Mouse (Mus musculus) kidney, adult 8-10 months (tissue): Measurements from ENCODE around the gene Ddx23.

Experiments used
- DNase-seq, 2 experiments: peaks; one replicate each; pipeline ENCODE4 v3.0.0; 2022

Ddx23 gene

GRCm38 (mm10) chr15:98606051-98606536 is 56.6 kb downstream of the Ddx23 start:
- DNase-seq: no peak

DNA sequence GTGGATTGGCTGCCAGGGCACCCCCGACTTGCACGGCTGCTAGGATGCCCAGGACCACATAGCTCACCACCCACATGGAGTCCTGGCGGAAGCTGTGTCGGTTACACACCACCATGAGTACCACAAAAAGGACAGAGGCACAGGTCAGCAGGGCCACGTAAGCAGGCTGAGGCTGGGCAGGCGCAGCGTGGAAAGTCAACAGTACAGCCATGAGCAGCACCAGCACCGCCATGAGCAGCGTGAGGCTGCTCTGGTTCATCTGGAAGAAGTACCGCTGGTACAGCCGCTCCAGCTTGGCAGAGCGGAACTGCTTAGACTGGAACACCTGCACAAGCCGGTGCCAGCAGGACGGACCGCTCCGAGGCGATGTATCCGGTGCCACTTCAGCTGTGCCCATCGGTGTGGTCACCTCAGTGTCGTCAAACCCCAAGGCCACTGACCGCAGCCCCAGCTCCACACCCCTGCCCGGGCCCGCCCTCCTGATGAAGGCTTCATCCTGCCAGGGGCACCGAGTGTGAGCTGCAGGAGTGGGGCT is 58.6 kb downstream of the Ddx23 start:
- no peak for DNase-seq

- DNase-seq: no peak
Measured at GRCm38 (mm10) chr15:98602921-98603458, 59.7 kb downstream of the Ddx23 start.

- no peak for DNase-seq
Measured at GRCm38 (mm10) chr15:98602191-98602881, 60.4 kb downstream of the Ddx23 start.

DNA sequence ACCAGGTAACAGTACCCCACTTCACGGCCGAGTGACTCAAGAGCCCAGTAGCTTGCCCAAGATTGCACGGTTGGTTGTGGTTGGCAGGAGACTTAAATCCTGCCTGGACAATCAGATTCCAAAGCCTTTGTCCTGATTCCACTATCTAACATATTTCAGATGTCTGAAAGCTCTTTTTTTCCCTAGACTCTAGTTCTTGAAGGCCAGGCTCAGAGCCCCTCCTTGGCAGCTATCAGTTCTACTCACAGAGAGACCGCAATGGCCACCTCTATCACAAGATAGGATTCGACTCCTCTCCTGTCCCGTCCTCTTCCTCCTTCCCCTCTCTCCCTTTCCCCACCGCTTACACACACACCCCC is 60.9 kb downstream of the Ddx23 start:
- no peak for DNase-seq

GRCm38 (mm10) chr15:98600036-98600709 is 62.5 kb downstream of the Ddx23 start:
- DNase-seq: no peak

GRCm38 (mm10) chr15:98596609-98597008 is 66.1 kb downstream of the Ddx23 start:
- DNase-seq: no peak
